Mouse (Mus musculus) hindbrain, embryonic 16.5 days (tissue): ENCODE results near the gene Eif4g3. TPM values are rescaled to one million over a fixed set of nuclear protein-coding genes. Genes with fewer than 3 reads are reported as not detected.

Source experiments
- ATAC-seq: fragments of 200-750 bp; cut with Nextera tagmentation; 2 replicates; pipeline ENCODE4 v1.8.0; 2017; ENCODE audit warnings: moderate TSS enrichment, moderate library complexity
- H3K27ac ChIP-seq: fragments of 300-500 bp; sonication (generic); 2 replicates; pipeline ENCODE4 v1.5.1; 2014; ENCODE audit warnings: low read depth, mild to moderate bottlenecking, control low read depth, low read length, moderate library complexity
- H3K27me3 ChIP-seq: fragments of 300-500 bp; sonication (generic); replicated peaks from 2 replicates; pipeline ENCODE4 v1.6.1; 2014; ENCODE audit warnings: low read length; ENCODE audit not compliant: control insufficient read depth, insufficient read depth
- H3K36me3 ChIP-seq: fragments of 300-500 bp; sonication (generic); 2 replicates; pipeline ENCODE4 v1.6.1; 2014; ENCODE audit warnings: mild to moderate bottlenecking, low read length, moderate library complexity, mixed read lengths; ENCODE audit not compliant: control insufficient read depth, insufficient read depth
- H3K4me1 ChIP-seq: fragments of 300-500 bp; sonication (generic); 2 replicates; pipeline ENCODE4 v1.6.1; 2014; ENCODE audit warnings: low read depth, low read length; ENCODE audit not compliant: control insufficient read depth, insufficient read depth
- H3K4me2 ChIP-seq: fragments of 300-500 bp; sonication (generic); 2 replicates; pipeline ENCODE4 v1.6.1; 2014; ENCODE audit warnings: mild to moderate bottlenecking, low read length, control low read depth, moderate library complexity
- H3K4me3 ChIP-seq: fragments of 300-500 bp; sonication (generic); 2 replicates; pipeline ENCODE4 v1.5.1; 2014; ENCODE audit warnings: mild to moderate bottlenecking, low read length, control low read depth, moderate library complexity
- H3K9ac ChIP-seq: fragments of 300-500 bp; sonication (generic); 2 replicates; pipeline ENCODE4 v1.6.1; 2014; ENCODE audit warnings: low read depth, mild to moderate bottlenecking, control low read depth, low read length, moderate library complexity
- H3K9me3 ChIP-seq: fragments of 300-500 bp; sonication (generic); 2 replicates; pipeline ENCODE4 v1.6.1; 2014; ENCODE audit warnings: mild to moderate bottlenecking, low read length, moderate library complexity; ENCODE audit not compliant: control insufficient read depth
- WGBS: fragments of 180-500 bp; shearing (Covaris S2); extraction: QIAGEN DNeasy Blood & Tissue Kit; methylation state at CpG from one replicate; pipeline ENCODE4 v1.1.7; 2014; 5-methylcytosine and 5-hydroxymethylcytosine counted together
- polyA plus RNA-seq: library from polyadenylated mRNA; unstranded; fragments of >200 nt; fragmentation: Nextera tagmentation; extraction: Ambion mirVana; gene quantifications from 2 replicates; pipeline ENCODE4 v1.2.1, GENCODE M21; 2015

Eif4g3 gene
- polyA plus RNA-seq, 1 experiment from 2014 or later = 43.2 TPM

- no peak overlapping the region for H3K9ac ChIP-seq
- H3K4me2 ChIP-seq = no peak overlapping the region
- no peak overlapping the region for H3K27ac ChIP-seq
- peaks cover 7% of the 10 kb centered on the region for H3K36me3 ChIP-seq
- H3K9me3 ChIP-seq = no peaks in the 10 kb centered on the region
- ATAC-seq = no peak
- no peaks in the 10 kb centered on the region for H3K27me3 ChIP-seq
- 62% methylated on average over 4 of the region's 4 CpGs for WGBS
- H3K4me1 ChIP-seq = no peaks in the 10 kb centered on the region
- H3K4me3 ChIP-seq = no peak overlapping the region
Observed at GRCm38 (mm10) chr4:138061161-138061560, 68.3 kb downstream of the Eif4g3 start.

GRCm38 (mm10) chr4:138063372-138064265 lies 70.8 kb downstream of the Eif4g3 start:
- no peak overlapping the region for H3K4me2 ChIP-seq
- no peak for ATAC-seq
- H3K36me3 ChIP-seq = no peaks in the 10 kb centered on the region
- H3K9me3 ChIP-seq = no peaks in the 10 kb centered on the region
- H3K27ac ChIP-seq = no peak overlapping the region
- H3K4me3 ChIP-seq = no peak overlapping the region
- WGBS = 74% methylated on average over 7 of the region's 7 CpGs
- no peak overlapping the region for H3K9ac ChIP-seq
- peaks cover 4% of the 10 kb centered on the region for H3K4me1 ChIP-seq
- H3K27me3 ChIP-seq = no peaks in the 10 kb centered on the region

GRCm38 (mm10) chr4:138064882-138065592 lies 72.2 kb downstream of the Eif4g3 start:
- no peak overlapping the region for H3K4me2 ChIP-seq
- ATAC-seq = no peak
- no peak overlapping the region for H3K27ac ChIP-seq
- H3K36me3 ChIP-seq = no peaks in the 10 kb centered on the region
- 82% methylated on average over 11 of the region's 11 CpGs for WGBS
- H3K4me1 ChIP-seq = peaks cover 5% of the 10 kb centered on the region
- H3K9ac ChIP-seq = no peak overlapping the region
- no peaks in the 10 kb centered on the region for H3K9me3 ChIP-seq
- H3K4me3 ChIP-seq = no peak overlapping the region
- H3K27me3 ChIP-seq = no peaks in the 10 kb centered on the region

- Histone ChIP-seq H3K4me2 (no peak overlapping the region), H3K27ac (no peak overlapping the region), H3K9ac (no peak overlapping the region), H3K9me3 (no peaks in the 10 kb centered on the region), H3K36me3 (no peaks in the 10 kb centered on the region), H3K4me1 (peaks cover 5% of the 10 kb centered on the region), H3K4me3 (no peak overlapping the region), H3K27me3 (no peaks in the 10 kb centered on the region)
- ATAC-seq = no peak
- WGBS = 88% methylated on average over 4 of the region's 4 CpGs
Observed at GRCm38 (mm10) chr4:138065593-138066169, 72.9 kb downstream of the Eif4g3 start.

- no peak for ATAC-seq
- no peak overlapping the region for H3K4me2 ChIP-seq
- no peak overlapping the region for H3K27ac ChIP-seq
- WGBS = 89% methylated on average over 7 of the region's 7 CpGs
- H3K27me3 ChIP-seq = no peaks in the 10 kb centered on the region
- no peak overlapping the region for H3K9ac ChIP-seq
- peaks cover 5% of the 10 kb centered on the region for H3K4me1 ChIP-seq
- H3K9me3 ChIP-seq = no peaks in the 10 kb centered on the region
- no peak overlapping the region for H3K4me3 ChIP-seq
- no peaks in the 10 kb centered on the region for H3K36me3 ChIP-seq
Observed at GRCm38 (mm10) chr4:138066421-138066820, 73.6 kb downstream of the Eif4g3 start.

GRCm38 (mm10) chr4:138067858-138068257 lies 75.0 kb downstream of the Eif4g3 start:
- no peak overlapping the region for H3K4me3 ChIP-seq
- no peaks in the 10 kb centered on the region for H3K9me3 ChIP-seq
- 88% methylated on average over 3 of the region's 3 CpGs for WGBS
- peaks cover 7% of the 10 kb centered on the region for H3K4me1 ChIP-seq
- no peak overlapping the region for H3K9ac ChIP-seq
- H3K4me2 ChIP-seq = no peak overlapping the region
- no peak for ATAC-seq
- H3K36me3 ChIP-seq = no peaks in the 10 kb centered on the region
- no peak overlapping the region for H3K27ac ChIP-seq
- no peaks in the 10 kb centered on the region for H3K27me3 ChIP-seq

GRCm38 (mm10) chr4:138068598-138068997 lies 75.8 kb downstream of the Eif4g3 start:
- ATAC-seq = no peak
- Histone ChIP-seq H3K4me3 (no peak overlapping the region), H3K4me2 (no peak overlapping the region), H3K9ac (no peak overlapping the region), H3K27me3 (no peaks in the 10 kb centered on the region), H3K36me3 (no peaks in the 10 kb centered on the region), H3K4me1 (peaks cover 9% of the 10 kb centered on the region), H3K27ac (no peak overlapping the region), H3K9me3 (no peaks in the 10 kb centered on the region)
- WGBS = 55% methylated on average over 2 of the region's 2 CpGs

- no peak overlapping the region for H3K27ac ChIP-seq
- no peaks in the 10 kb centered on the region for H3K27me3 ChIP-seq
- H3K36me3 ChIP-seq = no peaks in the 10 kb centered on the region
- no peaks in the 10 kb centered on the region for H3K9me3 ChIP-seq
- H3K4me1 ChIP-seq = peaks cover 13% of the 10 kb centered on the region
- H3K4me3 ChIP-seq = no peak overlapping the region
- H3K9ac ChIP-seq = no peak overlapping the region
- WGBS = 91% methylated on average over 4 of the region's 4 CpGs
- H3K4me2 ChIP-seq = no peak overlapping the region
- ATAC-seq = no peak
Observed at GRCm38 (mm10) chr4:138069371-138069770, 76.5 kb downstream of the Eif4g3 start.

GRCm38 (mm10) chr4:138071497-138071896 lies 78.7 kb downstream of the Eif4g3 start:
- no peaks in the 10 kb centered on the region for H3K9me3 ChIP-seq
- no peak for ATAC-seq

More at GRCm38 (mm10) chr4:138071497-138071896, 78.7 kb downstream of the Eif4g3 start:
- 57% methylated on average over 6 of the region's 6 CpGs for WGBS
- Histone ChIP-seq H3K4me3 (no peak overlapping the region), H3K4me2 (no peak overlapping the region), H3K27ac (no peak overlapping the region), H3K9ac (no peak overlapping the region), H3K27me3 (no peaks in the 10 kb centered on the region), H3K36me3 (no peaks in the 10 kb centered on the region), H3K4me1 (peaks cover 13% of the 10 kb centered on the region)
